Mouse (Mus musculus) erythroblast, embryonic 14.5 days (primary cell): Measurements from ENCODE around the gene Limch1.

ENCODE experiments used
- GATA1 ChIP-seq: IDR thresholded peaks from 2 replicates; pipeline ENCODE4 v1.6.1; 2012; ENCODE audit warnings: low read length, inconsistent platforms, mixed read lengths
- TAL1 ChIP-seq: IDR thresholded peaks from 3 replicates; pipeline ENCODE4 v1.6.1; 2012; ENCODE audit warnings: low read length, inconsistent platforms, mixed read lengths

DNA sequence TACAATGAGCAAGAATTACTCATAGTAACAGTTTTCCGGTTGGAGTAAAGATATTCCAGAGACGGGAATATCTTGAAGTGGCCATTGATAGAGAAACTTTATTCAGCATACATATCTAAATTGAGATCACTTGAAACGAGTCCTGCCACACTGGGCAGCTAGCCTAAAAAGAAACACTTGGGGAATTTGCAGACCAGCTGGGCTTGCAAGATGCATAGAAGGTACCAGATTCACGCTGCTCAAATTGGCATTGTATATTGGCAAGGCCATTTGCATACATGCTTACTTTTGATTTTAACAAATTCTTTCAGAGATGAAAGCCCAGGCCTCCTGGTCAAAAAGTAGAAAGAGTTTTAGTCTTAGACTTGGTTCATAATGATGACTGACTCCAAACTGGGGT, 235.2 kb downstream of the Limch1 start:
- TF ChIP-seq TAL1 (no peak), GATA1 (no peak)
